Mouse (Mus musculus) kidney, postnatal 25 days (tissue): ENCODE measurements around the gene B230104I21Rik.

Experiments
- DNase-seq, 2 experiments: peaks; one replicate each; pipeline ENCODE4 v3.0.0; 2021; ENCODE audit warnings: mixed read lengths in 2 of 2

B230104I21Rik gene

DNA sequence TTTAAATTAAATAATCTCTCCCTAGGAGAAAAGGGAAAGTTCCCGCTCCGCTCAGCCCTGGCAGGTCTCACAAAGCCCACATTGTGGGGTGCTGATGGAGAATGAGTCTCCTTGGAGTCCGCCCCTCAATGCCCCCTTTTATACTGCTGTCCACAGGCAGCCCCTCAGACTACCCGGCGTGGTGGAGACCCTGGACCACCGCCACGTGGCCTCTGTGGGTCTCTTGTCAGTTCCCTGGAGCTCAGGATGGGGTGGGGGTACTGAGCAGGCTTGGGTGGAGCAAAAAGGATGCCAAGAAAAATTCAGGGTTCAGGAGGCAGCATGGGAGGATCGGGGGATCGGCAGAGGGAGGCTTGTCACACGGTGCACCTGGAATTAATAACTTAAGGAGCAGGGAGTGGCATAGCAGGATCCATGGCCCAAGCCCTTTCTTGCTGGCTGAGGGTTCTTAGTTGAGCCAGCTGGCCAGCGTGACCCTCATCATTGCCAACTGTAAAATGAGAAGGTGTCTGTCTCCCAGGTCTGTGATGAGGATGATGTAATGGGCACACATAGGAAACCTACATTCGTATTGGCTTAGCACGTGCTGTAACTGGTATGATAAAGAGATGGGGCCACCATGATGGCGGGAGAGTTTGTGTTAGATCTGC, 60.9 kb downstream of the B230104I21Rik start:
- no peak for DNase-seq
